Mouse (Mus musculus): ENCODE results near the gene Dmwd.

DNA sequence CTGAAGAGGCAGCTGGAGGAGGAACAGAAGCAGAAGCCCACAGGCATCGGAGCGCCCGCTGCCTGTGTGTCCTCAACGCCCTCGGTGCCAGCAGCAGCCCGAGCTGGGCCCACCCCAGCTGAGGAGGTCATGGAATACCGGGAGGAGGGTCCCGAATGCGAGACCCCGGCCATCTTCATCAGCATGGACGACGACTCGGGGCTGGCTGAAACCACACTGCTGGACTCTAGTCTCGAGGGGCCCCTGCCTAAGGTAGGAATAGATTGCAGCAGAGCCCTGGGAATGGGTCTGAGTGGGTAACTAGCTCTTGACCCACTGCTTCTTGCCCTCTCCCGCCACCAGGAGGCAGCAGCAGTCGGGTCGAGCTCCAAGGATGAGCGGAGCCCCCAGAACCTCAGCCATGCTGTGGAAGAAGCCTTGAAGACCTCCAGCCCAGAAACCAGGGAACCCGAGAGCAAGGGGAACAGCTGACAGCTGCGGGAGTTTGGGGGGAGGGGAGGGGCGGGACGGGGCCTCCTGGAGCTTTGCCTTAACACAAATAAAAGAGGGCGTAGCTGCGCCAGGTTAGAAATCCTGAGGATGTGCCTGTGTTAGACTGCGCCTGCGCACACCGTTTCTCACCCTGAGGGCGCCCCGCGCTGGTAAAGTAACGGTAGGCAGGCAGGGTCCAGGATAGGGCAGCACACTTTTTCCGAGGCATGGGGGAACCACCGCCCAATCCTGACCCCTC is 21.8 kb upstream of the Dmwd start, which contains the start of gene Rsph6a:
- TF ChIP-seq CTCF (IDR thresholded peaks at IDR 0.05; ENCODE audit: borderline replicate concordance, insufficient read depth, low read depth, low read length): peak; percentile 49
- TF ChIP-seq POLR2A (IDR thresholded peaks at IDR 0.05; ENCODE audit: borderline replicate concordance, insufficient read depth, low read length): no peak

Measured in cerebellum, adult 2 months (tissue).